Comparison of ENCODE assay signal across 8 mouse cellular contexts in the genomic region with DNA sequence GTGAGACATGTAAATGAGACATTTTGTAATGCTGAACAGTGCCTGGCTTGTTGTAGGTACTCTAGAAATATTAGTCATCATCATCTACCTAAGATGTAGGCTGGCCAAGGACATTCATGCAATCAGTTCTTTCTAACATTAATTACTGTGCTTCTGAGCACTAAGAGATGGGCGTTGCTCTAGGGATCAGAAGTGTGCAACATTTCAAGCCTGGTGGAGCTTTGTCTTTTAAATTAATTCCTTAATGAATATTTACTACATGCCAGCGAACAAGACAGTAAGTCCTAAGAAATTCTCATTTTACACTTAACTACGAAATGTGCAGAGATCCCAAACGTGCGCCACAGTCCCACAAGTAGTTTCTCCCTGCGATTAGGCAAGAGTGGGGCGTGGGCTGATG. TPM values are rescaled to one million over a fixed set of nuclear protein-coding genes. Genes with fewer than 3 reads are reported as not detected.
DNase-seq lines count a peak whose midpoint lies in the region; ATAC-seq and TF ChIP-seq lines count a peak whose summit lies in the region.
"Not testable (repeated sequence)": the region's sequence is repeated elsewhere in the genome, so short reads cannot be mapped to it uniquely, and the experiment has no call there.

No protein-coding gene starts in this region.

- not testable (repeated sequence) for H3K4me1 ChIP-seq in embryonic facial prominence, embryonic 12.5 days; hindbrain, embryonic 11.5 days (replicated peaks; ENCODE audit: control insufficient read depth, insufficient read depth, low read length); kidney, embryonic 14.5 days (ENCODE audit: control insufficient read depth, insufficient read depth, low read length); liver, adult 2 months (ENCODE audit: control insufficient read depth, insufficient read depth, low read length); midbrain, embryonic 10.5 days; small intestine, adult 2 months (ENCODE audit: control insufficient read depth, insufficient read depth, insufficient read length, low read length)

- ATAC-seq in embryonic facial prominence, embryonic 12.5 days (ENCODE audit: insufficient number of reproducible peaks, insufficient read depth, low FRiP score, low TSS enrichment); hindbrain, embryonic 11.5 days (ENCODE audit: low FRiP score); kidney, embryonic 14.5 days (ENCODE audit: low FRiP score, low TSS enrichment): not testable (repeated sequence)

- DNase-seq in 3134 (ENCODE audit: extremely low read depth, insufficient read length, low spot score): peak; percentile 35
- DNase-seq in gastrocnemius, postnatal 10 days: peak; percentile 8
- not testable (repeated sequence) for DNase-seq in hindbrain, embryonic 11.5 days (ENCODE audit: low spot score); liver, adult 2 months (ENCODE audit: extremely low read depth, low read depth, low spot score); midbrain, embryonic 10.5 days (ENCODE audit: low spot score)

- not testable (repeated sequence) for H3K27ac ChIP-seq in embryonic facial prominence, embryonic 12.5 days; hindbrain, embryonic 11.5 days (ENCODE audit: low read depth, low read length); kidney, embryonic 14.5 days (ENCODE audit: low read depth, low read length); liver, adult 2 months (replicated peaks; ENCODE audit: insufficient read depth, low read depth, low read length); small intestine, adult 2 months (ENCODE audit: insufficient read depth, low read depth, low read length)
- H3K27ac ChIP-seq in midbrain, embryonic 10.5 days (replicated peaks): peak overlapping the region; percentile 85; the same call in 1 of the 2 replicates

- peak overlapping the region; percentile 80 for H3K4me2 ChIP-seq in embryonic facial prominence, embryonic 12.5 days (replicated peaks)
- H3K4me2 ChIP-seq in hindbrain, embryonic 11.5 days (replicated peaks; ENCODE audit: low read depth, low read length): peak overlapping the region; percentile 80
- peak overlapping the region; percentile 77 for H3K4me2 ChIP-seq in kidney, embryonic 14.5 days (replicated peaks; ENCODE audit: low read depth, low read length)

- H3K27me3 ChIP-seq in embryonic facial prominence, embryonic 12.5 days; hindbrain, embryonic 11.5 days (ENCODE audit: control insufficient read depth, insufficient read depth, low read length); kidney, embryonic 14.5 days (ENCODE audit: control insufficient read depth, insufficient read depth, low read length); liver, adult 2 months (ENCODE audit: control insufficient read depth, insufficient read depth, low read length); midbrain, embryonic 10.5 days (ENCODE audit: low read depth, poor library complexity, severe bottlenecking); small intestine, adult 2 months (ENCODE audit: control insufficient read depth, insufficient read depth, low read length): not testable (repeated sequence)

- 16% methylated on average over 7 of the region's 7 CpGs for WGBS in embryonic facial prominence, embryonic 12.5 days
- WGBS in hindbrain, embryonic 11.5 days: 14% methylated on average over 7 of the region's 7 CpGs
- WGBS in kidney, embryonic 14.5 days: 18% methylated on average over 7 of the region's 7 CpGs
- WGBS in liver, adult 2 months: 29% methylated on average over 7 of the region's 7 CpGs
- 17% methylated on average over 7 of the region's 7 CpGs for WGBS in midbrain, embryonic 10.5 days
- 30% methylated on average over 7 of the region's 7 CpGs for WGBS in small intestine, adult 2 months

- peak overlapping the region; percentile 73 for H3K9ac ChIP-seq in embryonic facial prominence, embryonic 12.5 days
- H3K9ac ChIP-seq in hindbrain, embryonic 11.5 days (ENCODE audit: low read depth, low read length): peak overlapping the region; percentile 68
- H3K9ac ChIP-seq in kidney, embryonic 14.5 days (ENCODE audit: low read depth, low read length): peak overlapping the region; percentile 72
- peak overlapping the region; percentile 65; the same call in 1 of the 2 replicates for H3K9ac ChIP-seq in liver, adult 2 months (ENCODE audit: low read depth, low read length)

- not testable (repeated sequence) for H3K79me2 ChIP-seq in liver, adult 2 months (ENCODE audit: control insufficient read depth, insufficient read depth, low read length)

- not testable (repeated sequence) for H3K9me3 ChIP-seq in embryonic facial prominence, embryonic 12.5 days; hindbrain, embryonic 11.5 days (ENCODE audit: control insufficient read depth, low read length); kidney, embryonic 14.5 days (ENCODE audit: control insufficient read depth, low read length); midbrain, embryonic 10.5 days (replicated peaks)

- peak overlapping the region; percentile 48 for H3K4me3 ChIP-seq in embryonic facial prominence, embryonic 12.5 days
- peak overlapping the region; percentile 43 for H3K4me3 ChIP-seq in hindbrain, embryonic 11.5 days (ENCODE audit: low read depth, low read length)
- peak overlapping the region; percentile 44 for H3K4me3 ChIP-seq in kidney, embryonic 14.5 days (ENCODE audit: low read length)
- H3K4me3 ChIP-seq in liver, adult 2 months (ENCODE audit: insufficient read depth, low read depth, low read length): peak overlapping the region; percentile 49; the same call in 1 of the 2 replicates
- peak overlapping the region; percentile 59 for H3K4me3 ChIP-seq in midbrain, embryonic 10.5 days
- H3K4me3 ChIP-seq in small intestine, adult 2 months (ENCODE audit: low read depth, low read length): peak overlapping the region; percentile 60

- TF ChIP-seq CTCF in liver, adult 2 months (IDR thresholded peaks at IDR 0.05; ENCODE audit: low read depth, low read length); small intestine, adult 2 months (IDR thresholded peaks at IDR 0.05; ENCODE audit: extremely low read depth, insufficient read length, insufficient replicate concordance, low read depth, low read length): not testable (repeated sequence)

- H3K36me3 ChIP-seq in embryonic facial prominence, embryonic 12.5 days; hindbrain, embryonic 11.5 days (ENCODE audit: control insufficient read depth, insufficient read depth, low read length); kidney, embryonic 14.5 days (ENCODE audit: control insufficient read depth, insufficient read depth, low read length); liver, adult 2 months (ENCODE audit: control insufficient read depth, insufficient read depth, low read length); midbrain, embryonic 10.5 days; small intestine, adult 2 months (ENCODE audit: control insufficient read depth, insufficient read depth, low read length): not testable (repeated sequence)

- TF ChIP-seq POLR2A in liver, adult 2 months (IDR thresholded peaks at IDR 0.05; ENCODE audit: extremely low read depth, insufficient read depth, low read length); small intestine, adult 2 months (IDR thresholded peaks at IDR 0.05; ENCODE audit: low read depth, low read length): not testable (repeated sequence)

RNA-seq across cellular contexts. Expression of a gene that starts 41.1 kb away (rescaled TPM):
- polyA plus RNA-seq in embryonic facial prominence, embryonic 12.5 days (2016; fragmentation: Nextera tagmentation; extraction: Ambion mirVana): 29.5 and 34.5 TPM in 2 replicates
- 1 to 10 TPM; 7.6 to 7.9 TPM for total RNA-seq in gastrocnemius, postnatal 10 days (2021)
- 42.2 and 44.3 TPM in 2 replicates for polyA plus RNA-seq in hindbrain, embryonic 11.5 days (2014; fragmentation: Nextera tagmentation; extraction: Ambion mirVana)
- polyA plus RNA-seq in kidney, embryonic 14.5 days (2014; fragmentation: Nextera tagmentation; extraction: Ambion mirVana): 25.1 and 27.6 TPM in 2 replicates
- 7.4 and 7.7 TPM in 2 replicates for total RNA-seq in liver, adult 2 months (2014; rRNA removed)
- polyA plus RNA-seq in liver, adult 2 months (2012; rRNA removed): 1.7 and 2.1 TPM in 2 replicates
- polyA plus RNA-seq in midbrain, embryonic 10.5 days (2016; fragmentation: Nextera tagmentation; extraction: Ambion mirVana): 34.7 and 37.0 TPM in 2 replicates
- 1.4 and 3.4 TPM in 2 replicates for polyA plus RNA-seq in small intestine, adult 2 months (2012; rRNA removed)
